Mouse (Mus musculus): ENCODE data around the gene Gja8.

- TF ChIP-seq CTCF (IDR thresholded peaks at IDR 0.05; ENCODE audit: extremely low read depth, insufficient read length, insufficient replicate concordance, low read depth, low read length) (no peak), POLR2A (IDR thresholded peaks at IDR 0.05; ENCODE audit: low read depth, low read length) (no peak)
Measured at GRCm38 (mm10) chr3:96904393-96904792, 21.4 kb downstream of the Gja8 start, which contains the start of gene Gja5.
